Mouse (Mus musculus): ENCODE results near the gene Plekhg6. TPM values are rescaled to one million over a fixed set of nuclear protein-coding genes. Genes with fewer than 3 reads are reported as not detected.
A peak's percentile ranks its signal among the peaks of the same experiment; 100 is the strongest.

Gene Plekhg6
- polyA plus RNA-seq, 1 experiment from 2014 or later = 6.1 TPM

DNA sequence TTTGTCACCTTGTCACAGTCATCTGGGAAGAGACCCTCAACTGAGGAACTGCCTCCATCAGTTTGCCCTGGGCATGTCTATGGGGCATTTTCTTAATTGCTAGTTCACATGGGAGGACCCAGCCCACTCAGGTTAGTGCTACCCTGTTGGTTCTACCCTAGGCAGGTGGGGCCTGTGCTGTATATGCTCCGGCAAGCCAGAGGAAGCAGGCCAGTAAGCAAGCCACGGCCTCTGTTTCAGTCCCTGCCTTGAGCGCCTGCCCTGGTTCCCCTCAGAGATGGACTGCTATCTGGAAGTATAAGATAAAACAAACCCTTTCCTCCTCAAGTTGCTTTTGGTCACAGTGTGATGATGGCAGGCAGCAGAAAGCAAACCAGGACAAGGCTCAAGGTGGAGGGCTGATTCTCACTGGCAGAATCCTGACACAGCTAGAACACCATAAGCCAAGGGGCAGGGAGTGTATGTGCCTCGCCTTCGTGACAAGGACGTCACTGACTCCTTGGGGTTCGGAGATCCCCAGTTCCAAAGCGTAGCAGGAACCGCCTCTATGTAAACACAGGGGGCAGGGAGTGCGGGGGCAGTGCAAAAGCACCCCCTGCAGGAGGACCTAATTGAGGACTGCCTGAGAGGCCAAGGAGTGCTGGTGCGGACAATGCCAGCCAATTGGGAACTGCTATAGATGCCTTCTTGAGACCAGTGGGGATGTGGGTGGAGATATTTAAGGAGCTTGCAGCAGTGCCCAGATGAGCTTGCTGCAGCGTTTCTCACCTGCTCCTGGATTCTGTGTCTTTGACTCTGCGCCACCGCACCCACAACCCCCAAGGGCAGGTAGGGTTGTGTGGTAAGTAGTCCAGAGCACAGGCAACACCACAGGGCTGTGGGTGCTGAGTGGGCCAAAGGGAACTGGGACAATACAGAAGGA, 25.1 kb upstream of the Plekhg6 start:
- Histone ChIP-seq H3K9me3 (ENCODE audit: control insufficient read depth, low read length) (no peaks in the 10 kb centered on the region), H3K4me1 (ENCODE audit: control insufficient read depth, insufficient read depth, low read length) (0 out of 2 replicates have a peak, but pooled peaks cover 2% of the 10 kb centered on the region), H3K9ac (ENCODE audit: low read depth, low read length) (no peak overlapping the region), H3K4me2 (replicated peaks; ENCODE audit: low read depth, low read length) (no peak overlapping the region), H3K36me3 (ENCODE audit: control insufficient read depth, insufficient read depth, low read length) (no peaks in the 10 kb centered on the region), H3K27me3 (ENCODE audit: control insufficient read depth, insufficient read depth, low read length) (no peaks in the 10 kb centered on the region), H3K4me3 (ENCODE audit: low read length) (no peak overlapping the region), H3K27ac (ENCODE audit: low read depth, low read length) (no peak overlapping the region)
- 65% methylated on average over 14 of the region's 14 CpGs for WGBS
- no peak for ATAC-seq (ENCODE audit: low FRiP score, low TSS enrichment)

- 87% methylated on average over 5 of the region's 5 CpGs for WGBS
- ATAC-seq (ENCODE audit: low FRiP score, low TSS enrichment) = no peak
- no peaks in the 10 kb centered on the region for H3K36me3 ChIP-seq (ENCODE audit: control insufficient read depth, insufficient read depth, low read length)
- no peak overlapping the region for H3K9ac ChIP-seq (ENCODE audit: low read depth, low read length)
- no peak overlapping the region for H3K4me3 ChIP-seq (ENCODE audit: low read length)
- no peaks in the 10 kb centered on the region for H3K9me3 ChIP-seq (ENCODE audit: control insufficient read depth, low read length)
- H3K4me2 ChIP-seq (replicated peaks; ENCODE audit: low read depth, low read length) = no peak overlapping the region
- no peaks in the 10 kb centered on the region for H3K4me1 ChIP-seq (ENCODE audit: control insufficient read depth, insufficient read depth, low read length)
- no peaks in the 10 kb centered on the region for H3K27me3 ChIP-seq (ENCODE audit: control insufficient read depth, insufficient read depth, low read length)
- H3K27ac ChIP-seq (ENCODE audit: low read depth, low read length) = no peak overlapping the region
Measured at GRCm38 (mm10) chr6:125389853-125390252, 9.3 kb upstream of the Plekhg6 start.

DNA sequence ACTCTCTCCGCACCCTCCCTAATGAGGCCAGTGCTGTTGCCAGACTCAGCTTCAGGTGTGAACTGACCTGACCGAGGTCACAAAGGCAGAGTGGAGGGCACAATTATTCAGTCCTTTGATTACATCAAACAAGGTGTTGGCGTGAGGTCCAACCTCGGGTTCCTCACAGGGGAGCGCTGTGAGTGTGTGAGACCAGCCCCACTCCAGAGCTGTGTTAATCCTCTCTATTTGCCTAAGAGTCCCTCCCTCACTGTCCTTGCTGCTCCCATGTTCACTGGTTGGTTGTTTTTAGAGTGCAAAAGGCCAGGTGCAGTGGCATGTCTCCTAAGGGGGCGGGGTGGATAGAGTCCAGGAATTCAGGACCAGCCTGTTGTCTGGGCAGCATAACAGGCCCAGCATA, 5.5 kb upstream of the Plekhg6 start:
- H3K9ac ChIP-seq (ENCODE audit: low read depth, low read length) = no peak overlapping the region
- no peak overlapping the region for H3K27ac ChIP-seq (ENCODE audit: low read depth, low read length)
- 47% methylated on average over 6 of the region's 6 CpGs for WGBS
- no peak overlapping the region for H3K4me2 ChIP-seq (replicated peaks; ENCODE audit: low read depth, low read length)
- no peak overlapping the region for H3K4me3 ChIP-seq (ENCODE audit: low read length)
- no peak for ATAC-seq (ENCODE audit: low FRiP score, low TSS enrichment)
- H3K9me3 ChIP-seq (ENCODE audit: control insufficient read depth, low read length) = no peaks in the 10 kb centered on the region
- H3K36me3 ChIP-seq (ENCODE audit: control insufficient read depth, insufficient read depth, low read length) = no peaks in the 10 kb centered on the region
- peaks cover 2% of the 10 kb centered on the region; the same call in 1 of the 2 replicates for H3K27me3 ChIP-seq (ENCODE audit: control insufficient read depth, insufficient read depth, low read length)
- H3K4me1 ChIP-seq (ENCODE audit: control insufficient read depth, insufficient read depth, low read length) = no peaks in the 10 kb centered on the region; the same call in 1 of the 2 replicates

GRCm38 (mm10) chr6:125385066-125385974, 4.7 kb upstream of the Plekhg6 start:
- Histone ChIP-seq H3K27me3 (ENCODE audit: control insufficient read depth, insufficient read depth, low read length) (peaks cover 9% of the 10 kb centered on the region), H3K9me3 (ENCODE audit: control insufficient read depth, low read length) (no peaks in the 10 kb centered on the region), H3K4me3 (ENCODE audit: low read length) (no peak overlapping the region), H3K36me3 (ENCODE audit: control insufficient read depth, insufficient read depth, low read length) (no peaks in the 10 kb centered on the region), H3K4me1 (ENCODE audit: control insufficient read depth, insufficient read depth, low read length) (peaks cover 5% of the 10 kb centered on the region), H3K9ac (ENCODE audit: low read depth, low read length) (no peak overlapping the region), H3K4me2 (replicated peaks; ENCODE audit: low read depth, low read length) (no peak overlapping the region), H3K27ac (ENCODE audit: low read depth, low read length) (no peak overlapping the region)
- 61% methylated on average over 11 of the region's 11 CpGs for WGBS
- ATAC-seq (ENCODE audit: low FRiP score, low TSS enrichment) = no peak

DNA sequence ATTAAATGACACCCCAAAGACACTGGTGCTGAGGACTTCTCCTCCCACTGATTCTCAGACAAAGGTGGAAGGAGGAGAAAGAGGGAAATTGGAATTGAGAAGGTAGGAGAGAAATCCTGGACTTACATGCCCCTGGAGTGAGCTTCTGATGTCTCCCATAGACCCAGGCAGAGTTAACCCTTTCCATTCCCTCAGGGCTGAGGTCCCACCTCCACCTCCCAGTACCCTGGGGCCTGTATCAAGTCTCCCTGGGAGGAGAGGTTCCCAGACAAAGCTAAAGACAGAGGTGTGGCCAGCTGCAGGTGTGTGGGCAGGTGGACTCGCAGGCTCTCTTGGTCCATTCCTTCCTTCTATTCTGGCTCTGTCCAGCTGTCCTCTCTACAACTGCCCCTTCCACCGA, 1.4 kb upstream of the Plekhg6 start:
- Histone ChIP-seq H3K36me3 (ENCODE audit: control insufficient read depth, insufficient read depth, low read length) (no peaks in the 10 kb centered on the region), H3K9ac (ENCODE audit: low read depth, low read length) (no peak overlapping the region), H3K4me2 (replicated peaks; ENCODE audit: low read depth, low read length) (no peak overlapping the region), H3K27me3 (ENCODE audit: control insufficient read depth, insufficient read depth, low read length) (peaks cover 18% of the 10 kb centered on the region), H3K27ac (ENCODE audit: low read depth, low read length) (no peak overlapping the region), H3K9me3 (ENCODE audit: control insufficient read depth, low read length) (no peaks in the 10 kb centered on the region), H3K4me1 (ENCODE audit: control insufficient read depth, insufficient read depth, low read length) (peaks cover 34% of the 10 kb centered on the region), H3K4me3 (ENCODE audit: low read length) (no peak overlapping the region)
- WGBS = 51% methylated on average over 2 of the region's 2 CpGs
- no peak for ATAC-seq (ENCODE audit: low FRiP score, low TSS enrichment)

DNA sequence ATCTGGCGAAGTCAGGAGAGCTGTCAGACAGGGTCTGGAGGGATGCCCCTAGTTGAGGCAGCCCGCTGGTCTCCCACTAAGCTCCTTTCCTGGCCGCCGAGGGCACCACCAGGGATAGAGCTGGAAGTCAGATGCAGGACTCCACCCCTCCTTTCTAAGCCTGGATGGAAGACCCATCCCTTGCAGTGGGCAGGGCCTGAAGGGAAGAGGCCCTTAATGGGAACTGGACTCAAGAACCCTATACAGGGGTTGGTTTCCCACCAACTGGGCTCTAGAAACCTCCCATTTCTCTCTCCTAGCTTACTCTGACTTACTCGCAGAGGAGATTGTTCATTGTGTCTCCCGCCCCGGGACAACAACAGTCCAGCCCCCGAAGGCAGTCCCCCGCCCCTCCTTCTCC, 812 bp downstream of the Plekhg6 start:
- Histone ChIP-seq H3K4me1 (ENCODE audit: control insufficient read depth, insufficient read depth, low read length) (peaks cover 34% of the 10 kb centered on the region), H3K27me3 (ENCODE audit: control insufficient read depth, insufficient read depth, low read length) (peaks cover 18% of the 10 kb centered on the region), H3K4me2 (replicated peaks; ENCODE audit: low read depth, low read length) (peak overlapping the region; percentile 65), H3K9me3 (ENCODE audit: control insufficient read depth, low read length) (no peaks in the 10 kb centered on the region), H3K4me3 (ENCODE audit: low read length) (peak overlapping the region; percentile 38), H3K27ac (ENCODE audit: low read depth, low read length) (no peak overlapping the region), H3K36me3 (ENCODE audit: control insufficient read depth, insufficient read depth, low read length) (no peaks in the 10 kb centered on the region), H3K9ac (ENCODE audit: low read depth, low read length) (peak overlapping the region; percentile 35)
- 7% methylated on average over 9 of the region's 9 CpGs for WGBS
- peak; percentile 10; the same call in 1 of the 2 replicates for ATAC-seq (ENCODE audit: low FRiP score, low TSS enrichment)

GRCm38 (mm10) chr6:125378621-125379020, 2.0 kb downstream of the Plekhg6 start:
- Histone ChIP-seq H3K4me3 (ENCODE audit: low read length) (no peak overlapping the region), H3K9me3 (ENCODE audit: control insufficient read depth, low read length) (no peaks in the 10 kb centered on the region), H3K27ac (ENCODE audit: low read depth, low read length) (no peak overlapping the region), H3K4me2 (replicated peaks; ENCODE audit: low read depth, low read length) (peak overlapping the region; percentile 21), H3K27me3 (ENCODE audit: control insufficient read depth, insufficient read depth, low read length) (peaks cover 18% of the 10 kb centered on the region), H3K9ac (ENCODE audit: low read depth, low read length) (no peak overlapping the region), H3K36me3 (ENCODE audit: control insufficient read depth, insufficient read depth, low read length) (no peaks in the 10 kb centered on the region), H3K4me1 (ENCODE audit: control insufficient read depth, insufficient read depth, low read length) (peaks cover 34% of the 10 kb centered on the region)
- ATAC-seq (ENCODE audit: low FRiP score, low TSS enrichment) = no peak
- whole genome bisulfite sequencing = 15% methylated on average over 6 of the region's 6 CpGs

- ATAC-seq (ENCODE audit: low FRiP score, low TSS enrichment) = peak; percentile 45; the same call in 1 of the 2 replicates
- Histone ChIP-seq H3K27ac (ENCODE audit: low read depth, low read length) (peak overlapping the region; percentile 42; the same call in 1 of the 2 replicates), H3K9ac (ENCODE audit: low read depth, low read length) (peak overlapping the region; percentile 31; the same call in 1 of the 2 replicates)
Measured at GRCm38 (mm10) chr6:125377582-125378451, 2.8 kb downstream of the Plekhg6 start.

More at GRCm38 (mm10) chr6:125377582-125378451, 2.8 kb downstream of the Plekhg6 start:
- Histone ChIP-seq H3K4me1 (ENCODE audit: control insufficient read depth, insufficient read depth, low read length) (peaks cover 34% of the 10 kb centered on the region), H3K9me3 (ENCODE audit: control insufficient read depth, low read length) (no peaks in the 10 kb centered on the region), H3K4me3 (ENCODE audit: low read length) (no peak overlapping the region), H3K4me2 (replicated peaks; ENCODE audit: low read depth, low read length) (peak overlapping the region; percentile 21), H3K27me3 (ENCODE audit: control insufficient read depth, insufficient read depth, low read length) (peaks cover 18% of the 10 kb centered on the region), H3K36me3 (ENCODE audit: control insufficient read depth, insufficient read depth, low read length) (no peaks in the 10 kb centered on the region)
- WGBS = 34% methylated on average over 16 of the region's 16 CpGs
